ENCODE assay signal across 8 mouse cellular contexts in the genomic region with DNA sequence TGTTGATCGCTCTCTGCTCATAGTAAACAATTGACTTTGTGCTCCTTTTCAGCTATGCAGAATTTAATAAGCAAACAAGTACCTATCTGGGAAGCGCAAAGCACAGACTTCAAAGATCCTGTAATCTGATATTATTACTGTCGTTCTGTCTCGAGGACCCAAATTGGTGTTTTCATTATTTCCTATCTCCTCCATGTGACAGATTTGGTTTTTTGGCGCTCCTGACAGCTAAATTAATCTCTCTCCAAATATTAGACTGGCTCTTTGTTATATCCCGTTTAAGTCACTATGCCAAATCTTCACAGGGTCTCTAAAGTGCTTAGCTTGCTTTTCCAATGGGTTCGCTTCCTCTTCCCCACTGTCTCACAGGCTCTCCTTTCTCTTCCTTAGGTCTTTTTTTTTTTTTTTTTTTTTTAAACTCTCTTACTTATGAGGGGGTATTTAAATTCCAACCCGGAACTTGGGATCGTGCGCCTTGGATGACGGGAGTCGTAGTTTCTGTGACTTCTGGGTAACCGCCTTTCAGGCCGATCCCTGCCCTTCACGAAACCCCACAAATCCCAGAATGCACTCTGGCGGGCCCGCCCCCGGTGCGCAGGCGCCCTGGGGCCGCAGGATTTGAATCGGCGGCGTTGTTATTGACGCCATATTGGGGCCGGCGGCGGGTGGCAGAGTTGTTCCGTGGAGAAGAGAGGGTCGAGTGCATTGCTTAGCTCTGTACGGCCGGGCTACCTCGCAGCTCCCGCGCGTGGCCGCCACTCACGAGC. TPM values are rescaled to one million over a fixed set of nuclear protein-coding genes. Genes with fewer than 3 reads are reported as not detected.
A peak's percentile ranks its signal among the peaks of the same experiment; 100 is the strongest.
DNase-seq lines count a peak whose midpoint lies in the region; ATAC-seq and TF ChIP-seq lines count a peak whose summit lies in the region.

No protein-coding gene starts in this region.

- 3% methylated on average over 38 of the region's 38 CpGs for WGBS in heart, embryonic 12.5 days
- WGBS in kidney, postnatal 0 days: 2% methylated on average over 38 of the region's 38 CpGs
- WGBS in liver, embryonic 11.5 days: 2% methylated on average over 38 of the region's 38 CpGs
- 2% methylated on average over 38 of the region's 38 CpGs for WGBS in stomach, embryonic 14.5 days

- peak; percentile 95 for DNase-seq in CD4-positive helper T cell, adult 2 months (ENCODE audit: low read depth, low spot score)
- DNase-seq in brain, embryonic 18.5 days (ENCODE audit: low read depth, low spot score): peak; percentile 97
- peak; percentile 99 for DNase-seq in kidney, postnatal 0 days (ENCODE audit: low spot score)
- peak; percentile 96 for DNase-seq in liver, embryonic 11.5 days (ENCODE audit: low spot score)
- peak; percentile 93 for DNase-seq in naive thymus-derived CD4-positive, alpha-beta T cell, adult 2 months (ENCODE audit: low read depth)

- peak; percentile 98 for ATAC-seq in erythroid progenitor cell, adult 5-6 weeks (replicated peaks; ENCODE audit: low FRiP score, poor library complexity, severe bottlenecking)
- ATAC-seq in heart, embryonic 12.5 days (ENCODE audit: insufficient number of reproducible peaks, low FRiP score): peak; percentile 93
- peak; percentile 88 for ATAC-seq in kidney, postnatal 0 days (replicated peaks; ENCODE audit: low FRiP score, low read depth)
- peak; percentile 89 for ATAC-seq in liver, embryonic 11.5 days (replicated peaks; ENCODE audit: low FRiP score)
- peak; percentile 95 for ATAC-seq in stomach, embryonic 14.5 days (ENCODE audit: insufficient number of reproducible peaks, insufficient read depth, low FRiP score, low read depth)

- H3K4me2 ChIP-seq in heart, embryonic 12.5 days: peak overlapping the region; percentile 80
- H3K4me2 ChIP-seq in kidney, postnatal 0 days (ENCODE audit: low read length): peak overlapping the region; percentile 62
- peak overlapping the region; percentile 88 for H3K4me2 ChIP-seq in liver, embryonic 11.5 days
- H3K4me2 ChIP-seq in stomach, embryonic 14.5 days (replicated peaks; ENCODE audit: low read depth, low read length): peak overlapping the region; percentile 54

- peak overlapping the region; percentile 90 for H3K27ac ChIP-seq in heart, embryonic 12.5 days (ENCODE audit: poor library complexity, severe bottlenecking)
- H3K27ac ChIP-seq in kidney, postnatal 0 days: peak overlapping the region; percentile 98
- H3K27ac ChIP-seq in liver, embryonic 11.5 days (ENCODE audit: low read depth, low read length): peak overlapping the region; percentile 87
- H3K27ac ChIP-seq in stomach, embryonic 14.5 days (ENCODE audit: low read length): peak overlapping the region; percentile 97

- no peaks in the 10 kb centered on the region for H3K9me3 ChIP-seq in heart, embryonic 12.5 days (replicated peaks)
- no peaks in the 10 kb centered on the region for H3K9me3 ChIP-seq in kidney, postnatal 0 days (replicated peaks; ENCODE audit: low read length)
- no peaks in the 10 kb centered on the region for H3K9me3 ChIP-seq in liver, embryonic 11.5 days (ENCODE audit: control insufficient read depth, low read length)
- H3K9me3 ChIP-seq in stomach, embryonic 14.5 days (ENCODE audit: control insufficient read depth, low read depth, low read length): no peaks in the 10 kb centered on the region

- H3K9ac ChIP-seq in heart, embryonic 12.5 days: peak overlapping the region; percentile 97
- peak overlapping the region; percentile 99 for H3K9ac ChIP-seq in kidney, postnatal 0 days (ENCODE audit: low read depth, low read length)
- H3K9ac ChIP-seq in liver, embryonic 11.5 days (ENCODE audit: low read depth, low read length): peak overlapping the region; percentile 92
- H3K9ac ChIP-seq in stomach, embryonic 14.5 days (replicated peaks; ENCODE audit: low read depth, low read length): peak overlapping the region; percentile 97

- H3K4me1 ChIP-seq in heart, embryonic 12.5 days (replicated peaks): peaks cover 14% of the 10 kb centered on the region
- H3K4me1 ChIP-seq in kidney, postnatal 0 days (replicated peaks; ENCODE audit: insufficient read depth, low read length): 0 out of 2 replicates have a peak, but pooled peaks cover 4% of the 10 kb centered on the region
- H3K4me1 ChIP-seq in liver, embryonic 11.5 days (replicated peaks; ENCODE audit: control insufficient read depth, insufficient read depth, low read length): peaks cover 6% of the 10 kb centered on the region
- H3K4me1 ChIP-seq in stomach, embryonic 14.5 days (ENCODE audit: control insufficient read depth, insufficient read depth, low read length): 0 out of 2 replicates have a peak, but pooled peaks cover 7% of the 10 kb centered on the region

- H3K27me3 ChIP-seq in heart, embryonic 12.5 days (replicated peaks): no peaks in the 10 kb centered on the region
- H3K27me3 ChIP-seq in kidney, postnatal 0 days (ENCODE audit: insufficient read depth, low read length): no peaks in the 10 kb centered on the region
- H3K27me3 ChIP-seq in liver, embryonic 11.5 days (replicated peaks; ENCODE audit: control insufficient read depth, insufficient read depth, low read length): no peaks in the 10 kb centered on the region
- H3K27me3 ChIP-seq in stomach, embryonic 14.5 days (ENCODE audit: control insufficient read depth, insufficient read depth, low read length): no peaks in the 10 kb centered on the region

- H3K36me3 ChIP-seq in heart, embryonic 12.5 days: peaks cover under 1% of the 10 kb centered on the region; the same call in 1 of the 2 replicates
- H3K36me3 ChIP-seq in kidney, postnatal 0 days (ENCODE audit: insufficient read depth, low read length): no peaks in the 10 kb centered on the region
- H3K36me3 ChIP-seq in liver, embryonic 11.5 days (ENCODE audit: control insufficient read depth, insufficient read depth, low read length): peaks cover 1% of the 10 kb centered on the region
- no peaks in the 10 kb centered on the region for H3K36me3 ChIP-seq in stomach, embryonic 14.5 days (ENCODE audit: control insufficient read depth, insufficient read depth, low read length)

- peak overlapping the region; percentile 77 for H3K4me3 ChIP-seq in heart, embryonic 12.5 days
- peak overlapping the region; percentile 99 for H3K4me3 ChIP-seq in kidney, postnatal 0 days (replicated peaks; ENCODE audit: low read depth, low read length)
- H3K4me3 ChIP-seq in liver, embryonic 11.5 days (ENCODE audit: low read depth, low read length): peak overlapping the region; percentile 89
- peak overlapping the region; percentile 99 for H3K4me3 ChIP-seq in stomach, embryonic 14.5 days (ENCODE audit: low read depth, low read length)

- no peak for TF ChIP-seq CTCF in kidney, postnatal 0 days (IDR thresholded peaks at IDR 0.05; ENCODE audit: low read depth)

RNA-seq across cellular contexts. Expression of gene Akirin2, which starts 0.6 kb away (rescaled TPM):
- 89.7 and 115 TPM in 2 replicates for total RNA-seq in erythroid progenitor cell, adult 5-6 weeks (2015; ENCODE audit: low replicate concordance)
- total RNA-seq in erythroid progenitor cell, adult 5-6 weeks (2017; ENCODE audit: low replicate concordance): 60.0 and 114 TPM in 2 replicates
- 61.3 and 63.2 TPM in 2 replicates for polyA plus RNA-seq in heart, embryonic 12.5 days (2016; fragmentation: Nextera tagmentation; extraction: Ambion mirVana)
- 67.9 and 81.0 TPM in 2 replicates for polyA plus RNA-seq in kidney, postnatal 0 days (2015; fragmentation: Nextera tagmentation; extraction: Ambion mirVana)
- polyA plus RNA-seq in liver, embryonic 11.5 days (2014; fragmentation: Nextera tagmentation; extraction: Ambion mirVana): 44.0 and 44.2 TPM in 2 replicates
- polyA plus RNA-seq in stomach, embryonic 14.5 days (2014; fragmentation: Nextera tagmentation; extraction: Ambion mirVana): 42.8 and 44.9 TPM in 2 replicates

Comparison
In these comparisons a context has a peak if more than half of its experiments do, and no peak if none do; other contexts are left out.
1. Peak in every context shown above with its lines: DNase-seq, ATAC-seq, H3K4me3 ChIP-seq and H3K27ac ChIP-seq.